Mouse (Mus musculus): ENCODE measurements around the gene Mansc4.

Mansc4 gene

GRCm38 (mm10) chr6:147086594-147087225, at the start of gene Mansc4:
TSS of gene Mansc4 (minus strand) at chr6:147087032.
- peak; percentile 36 for DNase-seq

DNA sequence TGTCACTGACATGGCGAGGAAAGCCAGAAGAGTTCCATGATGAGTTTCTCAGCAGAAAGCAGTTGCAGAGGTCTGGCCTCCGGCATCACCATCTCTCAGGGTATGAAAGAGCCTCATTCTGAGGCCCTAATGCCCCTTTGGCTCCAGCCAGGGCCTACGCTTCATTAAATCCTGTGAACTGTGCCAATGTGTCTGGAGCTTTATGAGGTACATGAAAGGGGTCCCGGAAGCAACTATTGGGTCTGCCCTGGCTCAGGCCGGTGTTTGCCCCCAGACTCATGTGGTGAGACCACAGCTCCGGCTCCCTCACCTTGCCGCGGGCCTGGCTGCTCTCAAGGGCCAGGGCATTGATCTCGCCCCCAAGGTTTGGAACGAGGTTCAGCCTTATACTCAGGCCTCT, 40.4 kb upstream of the Mansc4 start:
- no peak for DNase-seq

- DNase-seq, result no peak
Observed at GRCm38 (mm10) chr6:147121320-147121719, 34.5 kb upstream of the Mansc4 start.

DNA sequence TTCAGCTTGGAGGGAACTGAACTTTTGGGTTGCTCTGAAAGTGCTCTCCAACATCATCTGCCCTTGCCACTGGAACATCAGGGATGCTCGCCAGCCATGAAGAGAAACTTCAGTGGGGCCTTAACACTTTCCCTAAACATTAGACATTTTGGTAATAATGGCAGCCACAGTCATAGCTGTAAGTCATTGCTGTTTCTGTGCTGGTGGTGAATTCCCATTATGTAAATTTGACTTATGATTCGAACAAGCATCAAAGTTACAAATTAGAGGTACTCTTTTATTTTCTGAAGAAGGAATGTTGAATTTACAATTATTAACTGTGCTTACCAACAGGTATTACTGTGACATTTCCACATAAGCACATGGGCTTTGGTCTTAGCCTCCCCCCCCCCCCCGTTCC, 31.4 kb upstream of the Mansc4 start:
- no peak for DNase-seq

DNA sequence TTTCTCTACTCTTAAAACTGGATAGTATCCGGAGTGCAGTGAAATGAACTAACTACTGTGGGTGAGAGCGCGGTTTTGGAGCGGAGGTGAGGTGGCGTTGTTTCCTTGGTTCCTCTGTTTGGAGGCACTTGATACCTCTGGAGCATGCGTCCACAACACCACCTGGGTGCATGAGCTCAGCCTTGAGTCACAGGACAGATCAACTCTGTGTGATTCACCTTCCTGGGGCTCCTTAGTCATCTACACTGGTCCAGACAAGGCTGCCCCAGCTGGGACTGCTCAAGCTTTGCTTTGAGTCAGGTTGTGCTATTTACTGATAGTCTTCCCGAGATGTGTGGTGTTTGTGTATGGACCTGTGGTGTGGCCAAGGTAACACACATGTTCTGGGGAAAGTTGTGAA, 30.9 kb upstream of the Mansc4 start:
- no peak for DNase-seq

DNA sequence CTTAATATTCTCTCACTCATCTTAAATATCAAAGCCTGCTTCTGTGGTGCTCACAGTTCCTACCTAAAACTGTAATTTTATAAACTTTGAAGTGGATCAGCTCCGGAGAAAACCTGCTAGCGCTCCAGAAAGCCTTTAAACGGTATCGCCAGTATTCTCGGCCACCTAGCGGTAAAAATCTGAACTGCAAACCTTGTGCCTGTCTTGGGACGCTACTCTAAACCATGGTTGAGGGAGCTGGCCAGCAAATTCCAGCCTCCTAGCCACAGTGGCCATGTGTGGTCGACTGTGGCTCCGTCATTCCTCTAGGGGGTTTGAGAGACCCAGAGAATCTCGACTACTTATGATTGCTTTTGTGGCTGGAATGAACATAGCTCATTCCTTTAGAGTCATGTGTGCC, 29.7 kb upstream of the Mansc4 start:
- peak; percentile 94 for DNase-seq

DNA sequence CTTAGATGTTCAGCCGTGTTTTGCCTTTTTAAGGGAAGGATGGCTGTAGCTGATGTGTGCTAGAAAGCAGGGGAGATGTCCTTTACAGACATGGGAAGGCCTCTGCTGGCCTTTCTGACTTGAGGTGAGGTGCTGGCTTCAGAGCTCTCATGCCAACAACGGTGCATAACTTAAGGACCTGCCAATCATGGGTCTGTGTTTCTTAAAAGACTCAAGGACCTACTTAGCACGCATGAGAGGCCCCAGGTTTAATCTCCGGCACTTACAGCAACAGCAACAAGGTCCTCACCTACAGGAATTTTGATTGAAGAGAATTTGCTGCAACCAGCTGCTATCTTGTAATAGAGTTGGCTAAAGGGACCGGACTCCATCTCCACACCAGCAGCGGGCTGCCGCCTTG, 22.5 kb upstream of the Mansc4 start:
- peak; percentile 16 for DNase-seq

DNA sequence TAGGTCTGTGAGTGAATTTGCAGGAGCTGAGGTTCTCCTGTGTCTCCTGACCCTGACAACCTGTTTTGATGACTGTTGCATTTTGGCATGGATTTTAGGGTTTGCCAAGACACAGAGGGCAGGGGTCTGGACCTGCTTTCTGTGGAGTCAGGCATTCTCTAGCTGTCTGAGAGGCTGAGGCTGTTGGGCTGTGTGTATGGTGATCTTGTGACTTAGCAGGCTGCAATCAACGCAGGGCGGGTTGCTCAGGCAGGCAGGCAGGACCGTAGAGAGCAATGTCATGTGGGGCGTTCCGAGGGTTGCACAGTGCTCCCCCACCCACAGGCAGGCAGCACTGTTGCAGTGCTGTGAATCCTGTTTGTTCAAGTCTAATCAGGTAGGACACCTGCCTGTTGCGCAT, 19.9 kb upstream of the Mansc4 start:
- DNase-seq, result no peak

GRCm38 (mm10) chr6:147105529-147105928, 18.7 kb upstream of the Mansc4 start:
- DNase-seq, result no peak

DNA sequence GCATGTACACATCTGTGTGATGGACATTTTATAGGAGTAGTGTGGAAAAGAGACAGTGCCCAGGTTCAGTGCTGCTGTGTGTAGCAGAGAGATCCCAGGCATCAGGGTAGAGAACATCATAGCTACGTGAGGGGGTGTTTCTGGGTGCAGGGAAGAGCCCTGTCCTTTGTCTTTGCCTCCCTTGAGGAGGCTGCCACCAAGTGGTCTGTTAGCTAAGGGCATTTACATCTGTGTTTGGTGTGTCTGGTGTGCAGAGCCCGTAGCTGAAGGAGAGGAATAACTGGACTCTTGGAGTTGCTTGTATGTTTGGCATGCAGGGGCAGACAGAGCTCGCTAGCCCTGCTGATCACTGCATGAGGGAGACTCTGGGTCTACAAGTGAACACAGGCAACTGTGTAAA, 15.5 kb upstream of the Mansc4 start:
- no peak for DNase-seq

DNA sequence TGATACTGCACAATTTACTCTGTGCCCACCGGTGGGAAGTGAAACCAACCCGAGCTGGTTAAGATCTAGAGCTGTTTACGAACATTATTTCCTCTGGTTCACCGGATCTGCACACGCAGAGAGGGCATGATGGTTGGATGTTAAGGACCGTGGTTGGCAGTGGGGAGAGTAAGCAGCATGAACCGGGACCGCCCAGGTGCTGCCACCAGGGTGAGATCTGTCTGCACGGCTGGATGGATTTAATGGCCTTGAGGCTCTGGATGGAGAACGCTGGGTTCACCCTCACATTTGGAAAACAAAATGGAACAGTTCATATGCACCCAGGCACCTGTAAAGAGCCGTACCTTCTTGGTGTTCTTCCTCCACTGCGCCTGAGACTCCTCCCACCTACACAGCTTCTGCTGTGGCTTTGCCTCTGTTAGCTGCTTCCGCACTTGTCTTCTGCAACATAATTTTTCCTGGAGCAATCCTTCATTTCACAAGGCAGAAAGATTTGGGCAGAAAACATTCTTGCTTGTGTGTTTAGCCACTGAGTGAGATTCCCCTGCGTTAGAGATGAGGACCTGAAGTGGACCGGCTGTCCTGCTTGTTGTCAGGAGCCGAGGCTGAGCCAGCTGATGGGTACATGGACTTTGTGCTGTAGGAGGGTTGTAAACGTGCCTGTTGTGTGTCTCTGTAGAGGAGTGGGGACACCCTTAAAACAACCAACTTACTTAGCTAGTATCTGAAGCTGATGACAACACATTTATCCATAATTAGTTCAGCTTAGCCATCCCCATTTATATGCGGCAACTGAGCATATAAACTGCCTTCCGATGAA, 12.8 kb upstream of the Mansc4 start:
- DNase-seq, result no peak

DNA sequence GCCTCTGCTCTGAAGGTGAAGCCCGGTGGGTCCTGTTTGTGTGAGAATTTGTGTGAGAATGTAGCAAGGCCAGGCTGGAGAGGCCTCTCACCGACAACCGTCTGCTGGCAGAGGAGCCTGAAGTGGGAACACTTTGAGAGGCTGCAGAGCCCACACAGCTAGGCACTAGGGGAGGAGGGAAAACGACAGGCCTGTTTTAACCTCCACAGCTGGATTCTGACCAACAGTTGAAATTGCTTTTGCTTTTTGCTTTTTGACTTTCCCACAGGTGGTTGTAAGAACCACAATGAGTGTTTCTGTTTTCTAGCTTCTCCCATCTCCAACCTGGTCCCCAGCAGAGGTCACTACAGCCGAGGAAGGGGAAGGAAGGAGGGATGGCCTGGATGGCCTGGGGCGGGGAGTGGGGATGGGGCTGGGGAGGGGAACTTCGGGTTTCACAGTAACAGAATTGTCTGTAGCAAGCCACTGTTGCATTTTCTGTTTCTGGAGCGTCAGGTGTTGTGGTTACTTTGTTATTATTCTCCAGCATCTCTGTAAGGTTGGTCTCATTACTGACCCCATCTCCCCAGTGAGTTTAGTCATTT, 10.6 kb upstream of the Mansc4 start:
- no peak for DNase-seq

GRCm38 (mm10) chr6:147096934-147097333, 10.1 kb upstream of the Mansc4 start:
- no peak for DNase-seq

DNA sequence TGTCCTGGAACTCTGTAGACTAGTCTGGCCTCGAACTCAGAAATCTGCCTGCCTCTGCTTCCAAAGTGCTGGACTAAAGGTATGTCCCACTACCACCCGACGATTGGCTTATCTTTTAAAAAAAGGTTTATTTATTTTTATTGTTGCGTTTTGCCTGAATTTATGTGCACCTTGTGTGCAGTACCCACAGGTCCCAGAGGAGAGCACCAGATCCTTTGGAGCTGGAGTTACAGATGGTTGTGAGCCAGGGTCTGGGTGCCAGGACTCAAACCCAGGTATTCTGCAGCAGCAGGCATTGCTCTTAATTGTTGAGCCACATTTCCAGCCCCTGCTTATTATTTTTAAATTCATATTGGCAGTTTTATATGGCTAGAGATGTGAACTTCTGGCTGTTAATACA, 9.3 kb upstream of the Mansc4 start:
- DNase-seq, result no peak

DNA sequence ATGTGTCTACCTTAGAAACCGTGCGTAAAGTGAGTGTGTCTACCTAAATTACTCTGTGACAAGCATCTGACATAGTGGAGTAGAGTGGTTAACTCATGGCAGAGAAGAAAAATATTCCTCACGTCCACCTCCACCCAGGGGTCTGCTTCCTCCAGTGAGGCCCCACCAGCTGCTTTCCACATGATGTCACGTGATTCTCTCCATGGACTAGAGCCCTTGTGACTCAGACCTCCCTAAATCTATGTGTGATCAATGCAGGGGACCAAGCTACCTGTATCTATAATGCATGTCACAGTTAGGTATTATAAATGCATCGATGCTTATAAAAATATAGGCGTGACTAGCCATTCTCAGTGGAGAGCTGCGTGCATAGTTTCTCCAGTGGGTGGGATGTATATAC, 7.9 kb upstream of the Mansc4 start:
- DNase-seq, result no peak

GRCm38 (mm10) chr6:147092136-147092535, 5.3 kb upstream of the Mansc4 start:
- peak; percentile 26 for DNase-seq

GRCm38 (mm10) chr6:147091136-147092120, 4.6 kb upstream of the Mansc4 start, which contains the start of gene Klhl42:
TSS of gene Klhl42 (plus strand) at chr6:147091379.
- peak; percentile 76 for DNase-seq

- DNase-seq, result no peak
Observed at GRCm38 (mm10) chr6:147090191-147090590, 3.4 kb upstream of the Mansc4 start.

GRCm38 (mm10) chr6:147088517-147088916, 1.7 kb upstream of the Mansc4 start:
- no peak for DNase-seq

- no peak for DNase-seq
Observed at GRCm38 (mm10) chr6:147087736-147088135, 904 bp upstream of the Mansc4 start.

GRCm38 (mm10) chr6:147085398-147086040, 1.3 kb downstream of the Mansc4 start:
- no peak for DNase-seq

DNA sequence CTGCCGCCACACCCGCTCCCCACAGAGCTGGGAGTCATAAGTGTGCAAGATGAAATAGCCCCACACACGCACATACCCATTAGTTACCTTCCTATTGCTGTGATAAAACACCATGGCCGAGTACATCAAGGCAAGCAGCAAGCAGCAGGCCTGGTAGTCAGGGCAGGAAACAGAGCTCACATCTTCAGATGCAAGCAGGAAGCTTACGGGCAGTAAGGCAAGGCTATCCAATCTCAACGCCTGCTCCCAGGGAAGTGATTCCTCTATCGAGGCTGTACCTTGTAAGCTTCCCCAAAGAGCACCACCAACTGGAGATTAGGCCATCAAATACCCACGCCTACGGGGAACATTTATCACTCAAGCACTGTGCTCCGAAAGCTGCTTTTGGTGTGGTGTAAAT, 6.9 kb downstream of the Mansc4 start:
- DNase-seq, result no peak

Measured in lung, postnatal 14 days (tissue).